Mouse (Mus musculus) lung, adult 2 months (tissue): ENCODE measurements at regions not wholly inside any gene's neighbourhood (a gene's known extent, or its start where the extent isn't known, plus 50 kb on each side); places are given as distances from the start of the nearest gene placed in this dataset.

Experiments
- CTCF ChIP-seq: fragments of 200-500 bp; IDR thresholded peaks from 2 replicates; pipeline ENCODE4 v1.5.1; 2011; ENCODE audit warnings: mild to moderate bottlenecking, low read length, control low read depth; ENCODE audit not compliant: insufficient read depth
- POLR2A ChIP-seq: fragments of 200-500 bp; IDR thresholded peaks from 2 replicates; pipeline ENCODE4 v1.6.1; 2011; ENCODE audit warnings: low read depth, mild to moderate bottlenecking, control low read depth, low read length, borderline replicate concordance; ENCODE audit errors: extremely low read depth

GRCm38 (mm10) chr13:32410065-32410464 is 71.5 kb upstream of the Gmds start:
- TF ChIP-seq POLR2A (no peak), CTCF (no peak)
